Mouse (Mus musculus) liver, embryonic 14.5 days (tissue): ENCODE measurements around the gene Prss54.

Source experiments
- CTCF ChIP-seq: IDR thresholded peaks from 2 replicates; pipeline ENCODE4 v1.5.1; 2016; ENCODE audit warnings: antibody characterized with exemption, low read depth, control low read depth
- EP300 ChIP-seq: IDR thresholded peaks from 2 replicates; pipeline ENCODE4 v1.6.1; 2016; ENCODE audit warnings: antibody characterized with exemption, low read depth

- no peak for TF ChIP-seq EP300
- no peak for TF ChIP-seq CTCF
These were observed 59.2 kb downstream of the Prss54 start for GRCm38 (mm10) chr8:95516928-95517327.
